Mouse (Mus musculus) bone marrow, adult 2 months (tissue): ENCODE results near the gene Mpv17.

Source experiments
- CTCF ChIP-seq: fragments of 200-500 bp; IDR thresholded peaks from 2 replicates; pipeline ENCODE4 v1.5.1; 2011; ENCODE audit warnings: low read length, control low read depth; ENCODE audit not compliant: control insufficient read depth, insufficient read depth
- POLR2A ChIP-seq: fragments of 200-500 bp; IDR thresholded peaks from 2 replicates; pipeline ENCODE4 v1.6.1; 2011; ENCODE audit warnings: low read depth, mild to moderate bottlenecking, control low read depth, low read length, borderline replicate concordance; ENCODE audit not compliant: control insufficient read depth

GRCm38 (mm10) chr5:31108000-31108490 is 46.0 kb downstream of the Mpv17 start, which contains the start of gene Slc30a3:
- TF ChIP-seq CTCF: no peak
- TF ChIP-seq POLR2A: no peak
